Mouse (Mus musculus): ENCODE measurements at regions not wholly inside any gene's neighbourhood (a gene's known extent, or its start where the extent isn't known, plus 50 kb on each side); places are given as distances from the start of the nearest gene placed in this dataset.

- Histone ChIP-seq H3K36me3 (ENCODE audit: control insufficient read depth, insufficient read depth, low read length) (no peaks in the 10 kb centered on the region), H3K4me2 (ENCODE audit: low read depth, low read length) (no peak overlapping the region), H3K27me3 (replicated peaks; ENCODE audit: control insufficient read depth, insufficient read depth, low read length) (no peaks in the 10 kb centered on the region), H3K27ac (replicated peaks; ENCODE audit: low read depth, low read length) (no peak overlapping the region), H3K9me3 (ENCODE audit: control insufficient read depth, low read length) (0 out of 2 replicates have a peak, but pooled peaks cover 12% of the 10 kb centered on the region), H3K9ac (ENCODE audit: low read depth, low read length) (no peak overlapping the region), H3K4me3 (ENCODE audit: low read depth, low read length) (no peak overlapping the region), H3K4me1 (ENCODE audit: control insufficient read depth, insufficient read depth, low read length) (peaks cover 11% of the 10 kb centered on the region; the same call in 1 of the 2 replicates)
- 65% methylated on average over 5 of the region's 5 CpGs for WGBS
- ATAC-seq (ENCODE audit: low read depth) (peak; percentile 32), DNase-seq (ENCODE audit: low spot score) (no peak)
These were observed 242.7 kb upstream of the Prok2 start for GRCm38 (mm10) chr6:99968889-99969288.

- 0 out of 2 replicates have a peak, but pooled peaks cover 5% of the 10 kb centered on the region for H3K4me1 ChIP-seq (ENCODE audit: control insufficient read depth, insufficient read depth, low read length)
- no peak overlapping the region for H3K4me2 ChIP-seq (ENCODE audit: low read depth, low read length)
- DNase-seq (ENCODE audit: low spot score) (no peak), ATAC-seq (ENCODE audit: low read depth) (no peak)
- H3K4me3 ChIP-seq (ENCODE audit: low read depth, low read length) = no peak overlapping the region
- no peak overlapping the region for H3K27ac ChIP-seq (replicated peaks; ENCODE audit: low read depth, low read length)
- H3K27me3 ChIP-seq (replicated peaks; ENCODE audit: control insufficient read depth, insufficient read depth, low read length) = no peaks in the 10 kb centered on the region
- H3K9ac ChIP-seq (ENCODE audit: low read depth, low read length) = no peak overlapping the region
- WGBS = 72% methylated on average over 6 of the region's 6 CpGs
- no peaks in the 10 kb centered on the region for H3K36me3 ChIP-seq (ENCODE audit: control insufficient read depth, insufficient read depth, low read length)
- 0 out of 2 replicates have a peak, but pooled peaks cover 12% of the 10 kb centered on the region for H3K9me3 ChIP-seq (ENCODE audit: control insufficient read depth, low read length)
These were observed 241.3 kb upstream of the Prok2 start for GRCm38 (mm10) chr6:99967465-99967864.

GRCm38 (mm10) chr6:99964540-99964939 lies 238.3 kb upstream of the Prok2 start:
- DNase-seq (ENCODE audit: low spot score) = no peak
- WGBS = 75% methylated on average over 3 of the region's 3 CpGs
- H3K4me2 ChIP-seq (ENCODE audit: low read depth, low read length) = no peak overlapping the region
- no peak overlapping the region for H3K9ac ChIP-seq (ENCODE audit: low read depth, low read length)
- H3K4me1 ChIP-seq (ENCODE audit: control insufficient read depth, insufficient read depth, low read length) = peaks cover 9% of the 10 kb centered on the region; the same call in 1 of the 2 replicates
- H3K36me3 ChIP-seq (ENCODE audit: control insufficient read depth, insufficient read depth, low read length) = no peaks in the 10 kb centered on the region
- no peaks in the 10 kb centered on the region for H3K27me3 ChIP-seq (replicated peaks; ENCODE audit: control insufficient read depth, insufficient read depth, low read length)
- H3K27ac ChIP-seq (replicated peaks; ENCODE audit: low read depth, low read length) = no peak overlapping the region
- ATAC-seq (ENCODE audit: low read depth) = no peak
- H3K9me3 ChIP-seq (ENCODE audit: control insufficient read depth, low read length) = 0 out of 2 replicates have a peak, but pooled peaks cover 12% of the 10 kb centered on the region
- no peak overlapping the region for H3K4me3 ChIP-seq (ENCODE audit: low read depth, low read length)

GRCm38 (mm10) chr6:99964007-99964406 lies 237.8 kb upstream of the Prok2 start:
- no peak for DNase-seq (ENCODE audit: low spot score)
- H3K4me3 ChIP-seq (ENCODE audit: low read depth, low read length) = no peak overlapping the region
- H3K27me3 ChIP-seq (replicated peaks; ENCODE audit: control insufficient read depth, insufficient read depth, low read length) = no peaks in the 10 kb centered on the region
- no peak for ATAC-seq (ENCODE audit: low read depth)
- H3K4me2 ChIP-seq (ENCODE audit: low read depth, low read length) = no peak overlapping the region
- no peak overlapping the region for H3K9ac ChIP-seq (ENCODE audit: low read depth, low read length)
- 70% methylated on average over 4 of the region's 4 CpGs for WGBS
- no peaks in the 10 kb centered on the region for H3K36me3 ChIP-seq (ENCODE audit: control insufficient read depth, insufficient read depth, low read length)
- peaks cover 13% of the 10 kb centered on the region; the same call in 1 of the 2 replicates for H3K4me1 ChIP-seq (ENCODE audit: control insufficient read depth, insufficient read depth, low read length)
- H3K27ac ChIP-seq (replicated peaks; ENCODE audit: low read depth, low read length) = no peak overlapping the region
- H3K9me3 ChIP-seq (ENCODE audit: control insufficient read depth, low read length) = 0 out of 2 replicates have a peak, but pooled peaks cover 12% of the 10 kb centered on the region

GRCm38 (mm10) chr6:99959371-99959770 lies 233.2 kb upstream of the Prok2 start:
- Histone ChIP-seq H3K27ac (replicated peaks; ENCODE audit: low read depth, low read length) (no peak overlapping the region), H3K27me3 (replicated peaks; ENCODE audit: control insufficient read depth, insufficient read depth, low read length) (no peaks in the 10 kb centered on the region), H3K4me2 (ENCODE audit: low read depth, low read length) (no peak overlapping the region), H3K36me3 (ENCODE audit: control insufficient read depth, insufficient read depth, low read length) (no peaks in the 10 kb centered on the region), H3K9me3 (ENCODE audit: control insufficient read depth, low read length) (no peaks in the 10 kb centered on the region), H3K4me1 (ENCODE audit: control insufficient read depth, insufficient read depth, low read length) (peaks cover 13% of the 10 kb centered on the region; the same call in 1 of the 2 replicates), H3K9ac (ENCODE audit: low read depth, low read length) (no peak overlapping the region), H3K4me3 (ENCODE audit: low read depth, low read length) (no peak overlapping the region)
- 23% methylated on average over 4 of the region's 4 CpGs for WGBS
- ATAC-seq (ENCODE audit: low read depth) (peak; percentile 48), DNase-seq (ENCODE audit: low spot score) (peak; percentile 61)

- Histone ChIP-seq H3K9ac (ENCODE audit: low read depth, low read length) (no peak overlapping the region), H3K4me3 (ENCODE audit: low read depth, low read length) (no peak overlapping the region), H3K4me2 (ENCODE audit: low read depth, low read length) (no peak overlapping the region), H3K36me3 (ENCODE audit: control insufficient read depth, insufficient read depth, low read length) (no peaks in the 10 kb centered on the region), H3K9me3 (ENCODE audit: control insufficient read depth, low read length) (no peaks in the 10 kb centered on the region), H3K4me1 (ENCODE audit: control insufficient read depth, insufficient read depth, low read length) (peaks cover 9% of the 10 kb centered on the region; the same call in 1 of the 2 replicates), H3K27me3 (replicated peaks; ENCODE audit: control insufficient read depth, insufficient read depth, low read length) (no peaks in the 10 kb centered on the region), H3K27ac (replicated peaks; ENCODE audit: low read depth, low read length) (no peak overlapping the region)
- ATAC-seq (ENCODE audit: low read depth) = no peak
- WGBS = 72% methylated on average over 22 of the region's 22 CpGs
- no peak for DNase-seq (ENCODE audit: low spot score)
These were observed 228.9 kb upstream of the Prok2 start for GRCm38 (mm10) chr6:99954832-99955830.

GRCm38 (mm10) chr6:99953980-99954776 lies 228.0 kb upstream of the Prok2 start:
- whole genome bisulfite sequencing = 67% methylated on average over 11 of the region's 11 CpGs
- Histone ChIP-seq H3K4me3 (ENCODE audit: low read depth, low read length) (no peak overlapping the region), H3K9me3 (ENCODE audit: control insufficient read depth, low read length) (no peaks in the 10 kb centered on the region), H3K4me1 (ENCODE audit: control insufficient read depth, insufficient read depth, low read length) (peaks cover under 1% of the 10 kb centered on the region; the same call in 1 of the 2 replicates), H3K27me3 (replicated peaks; ENCODE audit: control insufficient read depth, insufficient read depth, low read length) (no peaks in the 10 kb centered on the region), H3K9ac (ENCODE audit: low read depth, low read length) (no peak overlapping the region), H3K27ac (replicated peaks; ENCODE audit: low read depth, low read length) (no peak overlapping the region), H3K36me3 (ENCODE audit: control insufficient read depth, insufficient read depth, low read length) (no peaks in the 10 kb centered on the region), H3K4me2 (ENCODE audit: low read depth, low read length) (no peak overlapping the region)
- ATAC-seq (ENCODE audit: low read depth) = 0 out of 2 replicates have a peak, but pooled peaks have one; percentile 23
- no peak for DNase-seq (ENCODE audit: low spot score)

- Histone ChIP-seq H3K27ac (replicated peaks; ENCODE audit: low read depth, low read length) (no peak overlapping the region), H3K27me3 (replicated peaks; ENCODE audit: control insufficient read depth, insufficient read depth, low read length) (no peaks in the 10 kb centered on the region; the same call in 1 of the 2 replicates), H3K9ac (ENCODE audit: low read depth, low read length) (no peak overlapping the region), H3K4me1 (ENCODE audit: control insufficient read depth, insufficient read depth, low read length) (peaks cover 6% of the 10 kb centered on the region), H3K4me2 (ENCODE audit: low read depth, low read length) (no peak overlapping the region), H3K36me3 (ENCODE audit: control insufficient read depth, insufficient read depth, low read length) (no peaks in the 10 kb centered on the region), H3K4me3 (ENCODE audit: low read depth, low read length) (no peak overlapping the region), H3K9me3 (ENCODE audit: control insufficient read depth, low read length) (no peaks in the 10 kb centered on the region)
- 83% methylated on average over 8 of the region's 8 CpGs for WGBS
- DNase-seq (ENCODE audit: low spot score) (no peak), ATAC-seq (ENCODE audit: low read depth) (no peak)
These were observed 224.6 kb upstream of the Prok2 start for GRCm38 (mm10) chr6:99950811-99951210.
